Mouse (Mus musculus): ENCODE measurements at regions not wholly inside any gene's neighbourhood (a gene's known extent, or its start where the extent isn't known, plus 50 kb on each side); places are given as distances from the start of the nearest gene placed in this dataset.

DNA sequence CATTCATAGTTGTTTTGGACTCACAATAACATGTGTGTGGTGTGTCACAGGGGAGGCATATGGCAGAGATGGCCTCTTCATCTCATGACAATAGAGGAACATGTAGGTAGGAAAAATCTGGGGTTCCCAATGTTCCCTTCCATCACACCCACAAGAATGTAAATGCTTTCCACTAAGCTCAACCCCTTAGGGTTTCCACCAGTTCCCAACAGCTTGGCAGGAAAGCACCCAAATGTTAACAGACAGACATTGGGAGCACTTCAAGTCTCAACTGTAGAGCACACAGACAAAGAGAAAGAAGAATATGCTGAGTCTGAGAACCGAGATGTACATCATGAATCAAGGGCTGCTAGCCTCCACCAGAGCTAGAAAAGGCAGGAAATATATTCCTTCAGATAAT is 339.7 kb upstream of the Actbl2 start:
- no peak for ATAC-seq (replicated peaks; ENCODE audit: insufficient number of reproducible peaks, low FRiP score, low TSS enrichment, poor library complexity, severe bottlenecking)

DNA sequence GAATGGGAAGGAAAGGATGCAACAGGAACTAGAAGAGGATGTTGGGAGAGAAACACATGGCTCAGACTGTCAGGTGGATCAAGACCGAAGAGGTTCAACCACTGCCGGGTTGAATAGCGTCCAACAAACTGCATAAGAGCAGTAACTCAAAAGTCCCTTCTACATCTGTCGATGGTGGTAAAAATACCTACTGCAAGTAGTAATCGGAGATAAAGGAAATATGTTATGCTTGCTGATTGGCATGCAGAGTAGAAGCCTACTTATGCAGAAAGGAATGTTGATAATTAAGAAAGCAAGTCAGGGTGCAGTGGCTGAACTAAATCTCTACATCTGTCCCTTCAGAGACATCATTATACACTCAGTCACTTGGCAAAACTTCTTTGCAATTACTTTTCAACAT is 330.9 kb upstream of the Actbl2 start:
- no peak for ATAC-seq (replicated peaks; ENCODE audit: insufficient number of reproducible peaks, low FRiP score, low TSS enrichment, poor library complexity, severe bottlenecking)

DNA sequence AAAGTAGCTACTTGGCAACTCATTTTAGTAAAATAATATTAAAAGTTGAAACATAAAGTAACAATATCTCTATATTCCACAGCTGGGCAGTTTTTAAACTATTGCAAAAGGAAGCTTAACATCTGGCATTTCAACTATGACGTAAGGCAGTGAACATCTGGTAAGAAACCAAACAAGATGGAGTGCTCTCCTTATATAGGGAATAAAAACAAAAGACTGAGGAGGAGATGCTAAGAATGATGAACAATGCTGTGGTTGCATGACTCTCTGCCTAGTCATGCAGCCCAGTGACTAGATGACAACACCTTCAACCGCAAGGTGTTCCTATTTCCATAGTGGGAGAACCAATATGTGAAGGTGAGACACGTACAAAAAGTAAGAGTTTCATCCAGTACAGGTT is 329.9 kb upstream of the Actbl2 start:
- no peak for ATAC-seq (replicated peaks; ENCODE audit: insufficient number of reproducible peaks, low FRiP score, low TSS enrichment, poor library complexity, severe bottlenecking)

DNA sequence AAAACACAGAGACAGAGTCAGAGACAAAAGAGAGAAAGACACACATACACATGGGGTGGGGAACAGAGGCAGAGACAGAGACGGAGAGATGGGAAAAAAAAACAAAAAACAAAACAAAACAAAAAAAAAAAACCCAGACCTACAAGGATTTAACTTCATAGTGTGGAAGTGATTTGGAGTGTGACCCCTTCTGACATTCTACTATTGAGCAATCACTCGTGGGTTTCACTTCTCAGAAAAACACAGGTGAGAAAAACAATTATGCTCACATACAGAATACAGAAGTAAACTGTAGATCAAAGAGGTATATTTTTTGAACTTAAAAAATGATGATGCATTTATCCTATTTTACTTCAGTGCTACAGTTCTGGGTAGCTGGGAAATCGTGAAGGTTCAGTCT is 326.7 kb upstream of the Actbl2 start:
- no peak for ATAC-seq (replicated peaks; ENCODE audit: insufficient number of reproducible peaks, low FRiP score, low TSS enrichment, poor library complexity, severe bottlenecking)

DNA sequence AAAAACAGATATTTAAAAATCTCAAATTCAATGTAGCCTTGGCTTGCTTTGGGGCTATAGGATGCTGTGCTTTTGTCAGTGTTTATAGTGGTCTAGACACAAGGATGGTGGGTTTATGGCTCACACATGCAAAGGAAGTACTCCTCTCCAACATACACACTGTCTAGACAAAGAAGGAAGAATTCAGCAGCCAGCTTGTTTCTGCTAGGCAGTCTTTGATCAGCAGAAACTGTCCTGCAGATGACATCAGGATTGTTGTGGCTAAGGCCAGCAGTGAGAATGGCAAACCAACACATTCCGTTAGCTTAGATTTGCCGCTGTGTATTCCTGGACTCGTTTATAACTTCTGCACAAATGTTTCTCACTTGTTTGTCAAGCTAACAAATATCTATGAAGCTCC is 325.9 kb upstream of the Actbl2 start:
- no peak for ATAC-seq (replicated peaks; ENCODE audit: insufficient number of reproducible peaks, low FRiP score, low TSS enrichment, poor library complexity, severe bottlenecking)

DNA sequence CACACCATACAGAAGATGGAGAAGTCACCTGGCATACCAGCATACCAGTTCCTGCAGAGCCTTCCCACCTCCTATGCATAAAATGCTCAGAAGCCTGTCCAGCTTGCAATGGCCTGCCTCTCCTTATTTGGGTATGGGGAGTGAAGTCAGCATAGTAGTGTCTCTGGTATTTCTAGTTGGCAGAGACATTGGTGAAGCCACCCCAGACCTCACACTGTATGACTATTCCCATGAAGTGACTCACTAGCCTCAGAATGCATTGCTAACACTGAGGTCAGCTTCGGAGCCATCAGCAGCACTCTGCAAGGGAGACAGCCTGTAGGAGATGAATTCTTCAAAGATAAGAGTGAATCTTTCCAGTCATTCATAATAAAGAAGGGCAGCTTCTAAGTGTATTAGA is 325.2 kb upstream of the Actbl2 start:
- no peak for ATAC-seq (replicated peaks; ENCODE audit: insufficient number of reproducible peaks, low FRiP score, low TSS enrichment, poor library complexity, severe bottlenecking)

DNA sequence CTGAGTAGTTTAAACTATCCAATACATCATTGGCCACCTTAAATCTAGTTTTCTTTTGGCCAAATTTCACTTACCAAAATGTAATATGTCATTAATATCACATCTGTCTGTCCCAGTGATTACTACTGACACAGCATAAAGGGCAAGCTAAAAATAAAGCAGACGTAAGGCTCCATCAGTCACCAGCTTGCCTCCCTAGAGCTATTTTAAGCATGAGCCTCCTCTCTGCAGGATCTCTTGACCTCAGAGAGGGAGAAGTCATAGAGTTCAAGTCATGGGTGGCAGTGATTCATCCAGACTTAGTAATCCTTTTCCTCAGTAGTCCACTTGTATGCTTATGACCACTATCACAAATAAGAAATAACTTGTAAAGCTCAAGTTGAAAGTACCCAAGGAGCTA is 313.2 kb upstream of the Actbl2 start:
- peak; percentile 86 for ATAC-seq (replicated peaks; ENCODE audit: insufficient number of reproducible peaks, low FRiP score, low TSS enrichment, poor library complexity, severe bottlenecking)

DNA sequence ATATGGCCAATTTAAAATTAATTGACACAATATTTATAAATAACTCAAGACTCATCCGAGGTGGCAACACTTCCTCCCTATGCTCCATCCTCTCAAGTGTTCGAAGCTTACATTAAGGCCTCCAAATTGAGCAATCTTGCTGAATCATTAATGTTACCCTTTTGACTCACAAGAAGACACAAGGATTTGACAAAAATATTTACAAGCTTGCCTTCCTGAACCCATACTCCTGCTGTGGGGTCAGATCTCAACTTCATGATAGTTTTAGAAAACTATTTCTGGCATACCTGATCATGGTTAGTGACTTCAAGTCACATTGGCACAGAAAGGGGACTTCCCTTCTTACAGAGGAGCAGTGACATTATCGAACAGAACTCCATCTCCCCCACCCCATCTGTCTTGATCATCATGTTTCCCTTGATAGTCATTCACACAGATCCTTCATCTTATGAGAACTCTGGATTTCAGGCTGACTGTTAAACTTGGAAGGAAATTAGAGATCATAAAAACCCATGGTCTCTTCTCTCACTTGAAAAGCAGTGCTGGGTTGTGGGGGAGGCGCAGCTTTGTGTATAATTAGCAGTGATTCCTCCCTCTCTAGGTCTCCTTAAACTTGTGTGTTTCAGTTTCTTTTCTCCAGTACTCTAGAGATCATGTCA is 311.7 kb upstream of the Actbl2 start:
- no peak; the same call in 1 of the 2 replicates for ATAC-seq (replicated peaks; ENCODE audit: insufficient number of reproducible peaks, low FRiP score, low TSS enrichment, poor library complexity, severe bottlenecking)

DNA sequence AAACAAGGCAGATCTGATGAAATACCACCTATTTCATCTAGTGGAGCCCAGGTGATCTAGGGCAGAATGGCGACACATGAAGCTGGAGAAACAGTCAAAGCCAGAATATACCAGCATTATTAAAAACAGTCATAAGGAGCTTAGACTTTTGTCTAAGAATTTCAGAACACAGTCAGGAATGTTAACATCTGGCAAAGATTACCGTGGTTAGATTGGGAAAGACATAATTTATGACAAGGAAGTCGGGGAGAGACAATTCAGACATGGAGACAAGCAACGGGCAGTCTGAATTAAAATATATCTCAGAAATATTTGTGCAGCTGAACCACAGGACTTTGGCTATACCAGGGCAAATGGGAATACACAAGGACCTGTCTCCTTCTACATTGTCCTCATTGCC is 310.8 kb upstream of the Actbl2 start:
- ATAC-seq (replicated peaks; ENCODE audit: insufficient number of reproducible peaks, low FRiP score, low TSS enrichment, poor library complexity, severe bottlenecking), result no peak

DNA sequence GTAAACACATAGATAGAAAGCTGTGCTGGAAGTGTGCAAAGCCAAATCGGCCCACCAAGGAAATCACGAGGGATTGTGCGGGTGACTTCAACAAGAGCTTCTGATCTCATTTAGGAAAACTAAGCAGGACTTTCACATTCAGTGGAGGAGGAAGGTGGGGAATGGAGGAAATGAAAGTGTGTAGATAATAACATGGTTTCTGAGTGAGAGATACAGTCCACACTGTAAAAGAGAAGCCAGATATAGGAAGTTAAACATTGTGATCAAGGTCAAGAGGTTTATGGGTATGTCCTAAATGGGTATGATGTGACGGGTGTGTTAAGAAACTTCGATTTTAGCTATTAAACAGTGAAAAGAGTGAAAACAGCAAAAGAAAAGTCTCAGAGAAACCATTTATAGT is 310.1 kb upstream of the Actbl2 start:
- ATAC-seq (replicated peaks; ENCODE audit: insufficient number of reproducible peaks, low FRiP score, low TSS enrichment, poor library complexity, severe bottlenecking), result no peak

DNA sequence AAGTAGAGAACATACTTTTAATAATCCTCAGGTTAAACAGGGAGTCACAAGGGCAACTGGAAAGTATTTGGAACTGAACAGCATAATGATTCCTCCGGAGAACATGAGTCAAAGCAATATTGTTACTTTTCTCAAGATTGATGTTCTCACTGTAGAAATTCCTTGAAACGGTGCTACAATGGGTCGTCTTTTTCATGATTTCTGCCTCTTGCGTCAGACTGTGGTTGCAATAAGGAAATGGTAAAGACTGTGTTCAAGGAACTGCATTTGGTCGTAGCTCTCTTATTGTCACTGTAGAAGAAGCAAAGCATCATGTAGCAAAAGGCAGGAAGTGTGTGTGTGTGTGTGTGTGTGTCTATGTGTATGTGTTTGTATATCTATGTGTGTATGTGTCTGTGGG is 294.6 kb upstream of the Actbl2 start:
- ATAC-seq (replicated peaks; ENCODE audit: insufficient number of reproducible peaks, low FRiP score, low TSS enrichment, poor library complexity, severe bottlenecking), result peak; percentile 82

DNA sequence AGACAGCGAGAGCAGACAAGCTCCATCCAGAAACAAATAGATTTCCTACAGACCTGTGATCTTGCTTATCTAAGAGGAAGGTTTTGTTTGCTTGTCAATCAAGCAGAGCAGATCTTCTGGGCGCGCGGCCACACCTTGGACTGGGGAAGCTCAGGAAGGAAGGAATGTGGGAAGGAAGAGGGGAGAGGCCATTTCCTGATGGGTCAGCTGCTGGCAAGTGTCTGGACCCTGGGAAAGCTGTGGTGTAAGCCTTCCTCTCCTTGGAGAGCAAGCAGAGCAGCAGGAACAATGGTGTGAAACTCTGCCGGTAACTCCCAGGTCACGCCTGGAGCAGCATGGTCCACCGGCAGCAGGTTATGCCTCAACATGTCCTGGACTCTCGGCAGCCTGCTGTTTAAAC is 287.7 kb upstream of the Actbl2 start:
- 0 out of 2 replicates have a peak, but pooled peaks have one; percentile 13 for ATAC-seq (replicated peaks; ENCODE audit: insufficient number of reproducible peaks, low FRiP score, low TSS enrichment, poor library complexity, severe bottlenecking)

DNA sequence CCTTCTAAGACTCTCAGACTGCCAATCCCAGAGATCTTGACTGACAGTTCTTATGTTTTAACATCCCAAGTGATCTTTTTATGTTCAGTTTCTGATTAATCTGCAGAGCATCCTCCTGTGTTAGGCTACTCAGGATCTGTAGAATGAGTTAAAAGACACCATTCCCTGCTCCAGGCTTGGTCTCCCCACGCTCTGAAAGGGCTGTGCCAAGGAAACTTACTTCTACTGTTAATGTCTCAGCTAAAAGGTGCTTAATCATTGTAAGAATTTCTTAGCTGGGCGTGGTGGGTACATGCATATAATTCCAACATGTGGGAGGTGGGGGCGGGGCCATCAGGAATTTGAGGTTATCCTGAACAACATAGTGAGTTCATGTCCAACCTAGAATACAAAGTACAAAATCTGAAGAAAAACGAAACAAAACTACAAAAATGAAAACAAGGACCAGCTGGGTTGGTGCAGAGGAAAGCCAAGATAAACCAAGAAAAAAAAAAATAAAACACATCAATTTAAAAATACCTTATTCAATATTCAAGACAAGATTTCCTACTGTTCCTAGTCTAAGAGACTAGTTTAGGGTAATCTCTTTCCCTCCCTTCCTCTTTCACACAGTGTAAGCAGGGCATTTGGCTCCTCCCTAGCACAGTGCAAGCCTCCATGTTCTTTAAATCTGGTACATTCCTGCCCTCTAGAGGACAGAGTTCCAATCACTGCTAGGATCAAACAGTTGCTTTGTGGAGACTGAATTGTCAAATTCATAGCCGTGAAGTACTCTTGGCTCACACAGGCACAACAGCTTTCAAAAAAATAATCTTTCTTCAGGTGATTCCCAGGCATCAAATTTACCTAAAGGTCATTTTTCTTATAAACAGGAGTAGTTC is 286.9 kb upstream of the Actbl2 start:
- ATAC-seq (replicated peaks; ENCODE audit: insufficient number of reproducible peaks, low FRiP score, low TSS enrichment, poor library complexity, severe bottlenecking), result peak; percentile 96

DNA sequence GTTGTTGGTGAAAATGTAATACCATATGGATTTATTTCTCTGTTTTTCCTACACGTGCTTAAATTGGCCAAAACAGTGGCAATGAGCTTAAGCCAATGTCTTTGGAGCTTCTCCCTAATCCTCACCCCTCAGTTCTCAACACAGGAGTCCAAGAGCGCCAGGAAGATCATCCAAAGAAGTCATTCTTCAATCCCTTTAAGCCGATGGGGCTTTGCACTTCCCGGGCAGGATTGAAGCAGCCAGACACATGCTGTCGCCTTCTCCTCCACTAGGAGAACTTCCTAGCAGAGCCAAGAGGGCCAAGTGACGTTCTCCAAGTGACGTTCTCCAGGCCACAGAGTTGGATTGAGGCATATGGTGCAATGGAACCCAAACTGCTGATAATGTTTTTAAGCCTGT is 286.3 kb upstream of the Actbl2 start:
- ATAC-seq (replicated peaks; ENCODE audit: insufficient number of reproducible peaks, low FRiP score, low TSS enrichment, poor library complexity, severe bottlenecking), result no peak

DNA sequence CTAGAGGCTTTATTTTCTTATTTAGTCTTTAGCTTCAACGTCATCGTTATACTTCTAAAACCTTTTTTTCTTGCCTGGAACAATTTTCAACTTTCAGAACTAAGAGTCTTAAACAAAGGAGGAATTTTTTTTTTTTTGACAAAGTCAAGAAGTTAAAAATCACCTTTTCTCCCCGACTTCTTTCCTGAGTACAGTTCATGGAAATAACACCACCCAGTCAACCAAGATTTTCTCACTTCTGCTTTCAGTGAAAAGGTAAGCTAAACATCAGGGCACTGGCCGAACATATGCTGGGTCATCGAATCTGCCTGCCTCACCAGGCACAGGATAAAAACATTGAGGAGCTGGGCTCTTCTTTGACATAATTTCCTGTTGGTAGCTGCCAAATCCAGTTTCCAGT is 277.4 kb upstream of the Actbl2 start:
- no peak for ATAC-seq (replicated peaks; ENCODE audit: insufficient number of reproducible peaks, low FRiP score, low TSS enrichment, poor library complexity, severe bottlenecking)

DNA sequence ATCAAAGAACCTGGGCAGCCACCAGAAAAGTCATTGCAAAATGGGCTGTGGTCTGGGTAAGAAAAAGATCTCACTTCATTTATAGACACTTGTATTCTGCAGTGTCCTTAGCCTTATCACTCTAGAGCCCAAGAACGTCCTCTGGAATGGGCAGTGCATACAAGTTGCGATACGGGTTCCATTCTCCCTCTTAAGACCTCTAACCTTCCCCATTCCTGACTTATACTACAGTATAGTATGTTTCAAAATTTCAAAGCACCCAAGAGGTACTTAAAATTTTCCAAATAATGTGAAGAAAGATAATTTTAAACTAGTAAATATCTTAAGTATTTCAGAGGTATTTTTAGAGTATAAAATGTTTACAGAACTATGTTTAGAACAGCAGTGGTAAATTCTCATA is 276.8 kb upstream of the Actbl2 start:
- no peak for ATAC-seq (replicated peaks; ENCODE audit: insufficient number of reproducible peaks, low FRiP score, low TSS enrichment, poor library complexity, severe bottlenecking)

DNA sequence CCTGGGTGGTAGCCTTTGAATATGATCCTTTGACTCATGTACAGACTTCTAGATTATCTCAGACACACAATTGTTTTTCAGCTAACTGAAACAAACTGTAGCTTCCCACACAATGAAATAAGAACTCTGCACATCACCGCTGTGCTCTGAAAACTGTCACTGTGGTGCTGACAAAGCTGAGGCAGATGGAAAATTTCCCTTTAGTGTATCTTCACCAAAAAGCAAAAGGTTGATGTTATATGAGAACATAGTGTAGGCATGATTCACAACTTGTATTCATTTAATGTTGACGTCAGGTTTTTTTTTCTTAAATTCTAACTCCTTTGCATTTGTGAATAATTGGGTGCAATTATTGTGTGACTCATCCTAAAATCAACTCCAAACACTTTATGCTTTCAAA is 264.1 kb upstream of the Actbl2 start:
- ATAC-seq (replicated peaks; ENCODE audit: insufficient number of reproducible peaks, low FRiP score, low TSS enrichment, poor library complexity, severe bottlenecking), result no peak

DNA sequence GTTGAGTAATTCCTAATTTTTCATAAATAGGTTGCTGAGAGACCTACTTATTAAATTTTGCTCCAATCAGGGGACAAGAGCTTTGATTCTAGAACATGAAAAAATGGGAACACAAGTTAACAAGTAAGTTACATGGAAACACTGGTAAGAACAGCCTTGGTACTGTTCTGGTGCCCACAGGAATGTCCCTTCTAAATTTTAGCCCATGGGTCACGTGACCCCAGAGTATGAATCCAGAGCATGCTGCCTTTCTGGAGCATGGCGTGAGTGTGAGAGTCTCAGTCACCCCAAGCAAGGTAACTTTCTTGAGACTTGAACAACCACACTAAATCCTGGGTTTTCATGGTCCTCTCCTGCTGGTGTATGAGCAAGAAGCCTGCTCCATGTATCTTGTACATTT is 263.7 kb upstream of the Actbl2 start:
- no peak for ATAC-seq (replicated peaks; ENCODE audit: insufficient number of reproducible peaks, low FRiP score, low TSS enrichment, poor library complexity, severe bottlenecking)

DNA sequence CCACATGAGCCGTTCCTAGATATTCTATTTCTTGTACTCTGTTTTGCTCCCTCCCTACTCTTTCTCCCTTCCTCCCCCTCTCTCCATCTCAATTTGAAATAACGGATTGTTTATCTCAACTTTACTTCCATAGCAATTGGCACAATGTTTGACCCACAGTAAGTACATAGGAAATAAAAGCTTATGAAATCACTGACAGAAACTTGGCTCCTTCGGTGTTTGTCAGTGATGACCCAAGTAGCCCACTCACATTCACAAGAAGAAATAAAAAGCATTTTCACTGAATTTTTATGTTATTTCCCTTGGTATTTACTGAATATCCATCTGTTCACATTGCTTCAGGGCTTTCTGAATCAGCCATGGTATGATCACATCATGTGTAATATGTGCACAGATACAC is 260.2 kb upstream of the Actbl2 start:
- ATAC-seq (replicated peaks; ENCODE audit: insufficient number of reproducible peaks, low FRiP score, low TSS enrichment, poor library complexity, severe bottlenecking), result no peak

DNA sequence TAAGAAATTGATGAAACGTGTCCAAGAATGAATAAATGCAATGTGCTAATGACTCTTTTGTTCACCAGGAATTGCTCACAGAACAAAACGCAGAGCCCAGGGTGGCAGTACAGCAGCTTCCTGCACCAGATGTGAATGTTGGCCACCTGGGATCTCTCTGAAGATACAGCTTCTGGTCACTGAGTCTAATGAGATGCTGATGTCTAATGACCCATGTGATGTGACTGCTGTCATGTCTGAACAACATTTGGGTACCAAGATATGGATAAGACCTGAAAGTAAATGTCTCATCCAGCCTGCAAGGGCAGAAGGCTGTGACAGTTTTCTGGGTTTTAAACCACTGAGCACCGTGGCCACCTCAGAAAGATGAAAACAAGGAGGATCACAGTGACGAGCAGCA is 252.1 kb upstream of the Actbl2 start:
- ATAC-seq (replicated peaks; ENCODE audit: insufficient number of reproducible peaks, low FRiP score, low TSS enrichment, poor library complexity, severe bottlenecking), result no peak

All from monocyte, adult 5-6 weeks (primary cell).